ENCODE assay signal across 30 mouse cellular contexts in the genomic region with DNA sequence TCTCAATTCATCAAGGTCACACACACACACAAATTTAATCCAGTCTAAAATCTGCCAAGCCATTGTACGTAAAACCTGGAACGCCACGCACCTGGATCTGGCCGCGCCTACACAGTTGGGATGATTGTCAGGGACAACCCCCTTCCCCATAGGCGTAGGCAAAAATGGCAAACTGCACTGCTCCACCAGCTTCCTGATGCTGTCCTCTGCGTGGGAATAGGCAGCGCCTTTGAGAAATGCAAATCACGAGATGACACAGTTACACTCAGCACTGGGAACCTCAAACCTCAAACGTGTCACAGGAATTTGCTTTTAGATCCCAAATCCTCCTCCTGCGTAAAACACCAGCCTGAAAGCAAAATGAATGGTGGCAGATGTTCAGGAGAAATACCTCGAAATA. TPM values are rescaled to one million over a fixed set of nuclear protein-coding genes. Genes with fewer than 3 reads are reported as not detected.
DNase-seq lines count a peak whose midpoint lies in the region; ATAC-seq lines count a peak whose summit lies in the region.
"Had no signal": no experiment of that assay in that cellular context is flagged by ENCODE, and none has a peak within 500 bp of the region (broad histone marks: within the 10 kb centered on the region; RNA-seq: fewer than 3 reads in every experiment).

No protein-coding gene starts in this region.

- peak; percentile 91 for DNase-seq in brain, adult 2 months (ENCODE audit: low read depth, low spot score)
- DNase-seq in frontal cortex, adult 2 months (ENCODE audit: extremely low spot score in 1 of 2, low spot score in 1 of 2): peak; percentile 68 to 78
- peak; percentile 23 to 66 for DNase-seq in left cerebral cortex, adult 8-10 months (ENCODE audit: low spot score in 2 of 2)
- DNase-seq in right cerebral cortex, postnatal 10 days (ENCODE audit: low spot score in 2 of 2): peak; percentile 41 to 47
- DNase-seq in layer of hippocampus, adult 9-10 months (ENCODE audit: low spot score): no peak
- DNase-seq in adrenal gland, adult 8-10 months: no peak
- no peak for DNase-seq in adrenal gland, postnatal 25 days
- DNase-seq: cerebellum, adult 2 months; cerebellum, postnatal 36 days; embryo, embryonic 11 days; heart, postnatal 4 days; kidney, adult 8-10 months; kidney, postnatal 10 days; lung, embryonic 14.5 days; lung, postnatal 36 days; thymus, adult 18-20 months; thymus, postnatal 4 days had no signal

- ATAC-seq in CD4-positive, CD25-positive, alpha-beta regulatory T cell, adult 4 months: no peak
- ATAC-seq: forebrain, embryonic 13.5 days; hindbrain, embryonic 16.5 days; intestine, embryonic 15.5 days; midbrain, embryonic 15.5 days; Patski had no signal

RNA-seq across cellular contexts. Expression of a gene that starts 17.9 kb away (rescaled TPM):
- polyA plus RNA-seq in frontal cortex, adult 2 months (2012; rRNA removed): 0.13 TPM in 1 of 2 replicates, not detected in the other
- total RNA-seq in left cerebral cortex, adult 8-10 months (2022): not detected
- polyA plus RNA-seq in CD4-positive, CD25-positive, alpha-beta regulatory T cell, adult 4 months (2017; shearing (Covaris generic)): under 1 TPM in 1 of 2 experiments, not detected in 1; 0.62 TPM
- not detected for total RNA-seq in adrenal gland, adult 8-10 months (2022)
- total RNA-seq in adrenal gland, postnatal 25 days (2021): 0.62 and 1.2 TPM in 2 replicates
- total RNA-seq: adrenal gland, adult 18-20 months; CH12.LX; G1E; gastrocnemius, adult 8-10 months; granulocyte monocyte progenitor cell, adult 5-6 weeks; layer of hippocampus, postnatal 25 days had no signal
- polyA plus RNA-seq: cerebellum, adult 2 months; erythroblast, embryonic 14.5 days; forebrain, embryonic 13.5 days; G1E had no signal

RNA-seq across cellular contexts. Expression of a gene that starts 18.1 kb away (rescaled TPM):
- 16.2 and 16.6 TPM in 2 replicates for polyA plus RNA-seq in frontal cortex, adult 2 months (2012; rRNA removed)
- 10 to 100 TPM; 10.5 to 13.9 (median 11.4) TPM for total RNA-seq in left cerebral cortex, adult 8-10 months (2022)
- polyA plus RNA-seq in CD4-positive, CD25-positive, alpha-beta regulatory T cell, adult 4 months (2017; shearing (Covaris generic)): 10 to 100 TPM; 27.1 to 29.5 TPM
- 10 to 100 TPM; 49.5 to 78.3 (median 62.2) TPM for total RNA-seq in adrenal gland, adult 8-10 months (2022)
- 65.9 and 70.8 TPM in 2 replicates for total RNA-seq in adrenal gland, postnatal 25 days (2021)

RNA-seq across cellular contexts. Expression of a gene that starts 18.3 kb away (rescaled TPM):
- polyA plus RNA-seq in frontal cortex, adult 2 months (2012; rRNA removed): 10.6 TPM in 2 replicates
- total RNA-seq in left cerebral cortex, adult 8-10 months (2022): 10 to 100 TPM in 2 of 4 experiments, 1 to 10 TPM in 2; 6.4 to 10.4 (median 9.8) TPM
- polyA plus RNA-seq in CD4-positive, CD25-positive, alpha-beta regulatory T cell, adult 4 months (2017; shearing (Covaris generic)): 10 to 100 TPM; 33.3 to 37.9 TPM
- 10 to 100 TPM; 30.2 to 50.3 (median 41.6) TPM for total RNA-seq in adrenal gland, adult 8-10 months (2022)
- 53.2 and 69.0 TPM in 2 replicates for total RNA-seq in adrenal gland, postnatal 25 days (2021)

RNA-seq across cellular contexts. Expression of a gene that starts 31.6 kb away (rescaled TPM):
- 1.1 and 1.2 TPM in 2 replicates for polyA plus RNA-seq in frontal cortex, adult 2 months (2012; rRNA removed)
- total RNA-seq in left cerebral cortex, adult 8-10 months (2022): 1 to 10 TPM in 2 of 4 experiments, under 1 TPM in 2; 0.82 to 1.6 (median 1.2) TPM
- 1 to 10 TPM; 5.6 to 8.5 TPM for polyA plus RNA-seq in CD4-positive, CD25-positive, alpha-beta regulatory T cell, adult 4 months (2017; shearing (Covaris generic))
- under 1 TPM in 1 of 4 experiments, not detected in 3; 0.10 TPM for total RNA-seq in adrenal gland, adult 8-10 months (2022)
- total RNA-seq in adrenal gland, postnatal 25 days (2021): not detected in 2 replicates
- total RNA-seq: adrenal gland, adult 18-20 months; granulocyte monocyte progenitor cell, adult 5-6 weeks had no signal
- polyA plus RNA-seq: erythroblast, embryonic 14.5 days; forebrain, embryonic 13.5 days; G1E; midbrain, embryonic 15.5 days; Patski had no signal

Comparison
In these comparisons a context has a peak if more than half of its experiments do, and no peak if none do; other contexts are left out.
1. DNase-seq: peak in brain, adult 2 months (single experiment), frontal cortex, adult 2 months (2 of 2), left cerebral cortex, adult 8-10 months (2 of 2) and right cerebral cortex, postnatal 10 days (2 of 2); none in layer of hippocampus, adult 9-10 months (single experiment), adrenal gland, adult 8-10 months (single experiment) and adrenal gland, postnatal 25 days (single experiment).